Mouse (Mus musculus) ZHBTc4 (cell line): ENCODE measurements at regions not wholly inside any gene's neighbourhood (a gene's known extent, or its start where the extent isn't known, plus 50 kb on each side); places are given as distances from the start of the nearest gene placed in this dataset.

Experiments
- DNase-seq: peaks from one replicate; pipeline ENCODE4 v3.0.0-alpha.2; 2011; ENCODE audit warnings: low read depth, low spot score

- no peak for DNase-seq
Observed at GRCm38 (mm10) chr6:76825953-76826352, 328.4 kb upstream of the Gm9008 start.

GRCm38 (mm10) chr6:76802969-76803368 is 305.4 kb upstream of the Gm9008 start:
- no peak for DNase-seq

- DNase-seq = no peak
Observed at GRCm38 (mm10) chr6:76780168-76780567, 282.6 kb upstream of the Gm9008 start.

- no peak for DNase-seq
Observed at GRCm38 (mm10) chr6:76778201-76778600, 280.6 kb upstream of the Gm9008 start.

GRCm38 (mm10) chr6:76777080-76777479 is 279.5 kb upstream of the Gm9008 start:
- DNase-seq = no peak

- DNase-seq = no peak
Observed at GRCm38 (mm10) chr6:76763852-76764251, 266.3 kb upstream of the Gm9008 start.

GRCm38 (mm10) chr6:76754867-76755266 is 257.3 kb upstream of the Gm9008 start:
- DNase-seq = peak; percentile 12
